Mouse (Mus musculus) cortical plate, adult 2 months (tissue): Measurements from ENCODE around the gene Dync1li2.

Source experiments
- CTCF ChIP-seq: fragments of 200-500 bp; IDR thresholded peaks from 2 replicates; pipeline ENCODE4 v1.5.1; 2011; ENCODE audit warnings: mild to moderate bottlenecking, control low read depth, low read length; ENCODE audit not compliant: insufficient read depth; ENCODE audit errors: extremely low read depth
- POLR2A ChIP-seq: fragments of 200-500 bp; IDR thresholded peaks from 2 replicates; pipeline ENCODE4 v1.6.1; 2011; ENCODE audit warnings: mild to moderate bottlenecking, low read length, control low read depth; ENCODE audit not compliant: insufficient read depth; ENCODE audit errors: extremely low read depth

- no peak for TF ChIP-seq CTCF
- no peak for TF ChIP-seq POLR2A
Observed at GRCm38 (mm10) chr8:104410628-104411273, 32.1 kb downstream of the Dync1li2 start.
